Mouse (Mus musculus): ENCODE data around the gene Rnf207. TPM values are rescaled to one million over a fixed set of nuclear protein-coding genes. Genes with fewer than 3 reads are reported as not detected.

Rnf207 gene
- polyA plus RNA-seq, 1 experiment from 2014 or later = 6.9 TPM

DNA sequence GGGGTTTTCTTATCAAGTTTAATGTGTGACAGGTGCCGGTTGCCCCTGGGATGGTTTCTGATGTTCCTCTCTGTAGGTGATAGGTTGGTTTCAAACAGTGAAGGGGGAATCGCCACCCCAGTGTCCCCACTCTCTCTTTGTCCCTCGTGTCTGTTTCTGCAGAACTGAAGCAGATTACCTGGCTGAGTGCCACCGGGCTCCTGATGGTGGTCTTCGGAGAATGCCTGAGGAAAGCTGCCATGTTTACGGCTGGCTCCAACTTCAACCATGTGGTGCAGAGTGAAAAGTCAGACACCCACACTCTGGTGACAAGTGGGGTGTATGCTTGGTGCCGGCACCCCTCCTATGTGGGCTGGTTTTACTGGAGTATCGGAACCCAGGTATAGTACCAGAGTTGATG, 18.4 kb downstream of the Rnf207 start:
- Histone ChIP-seq H3K36me3 (replicated peaks; ENCODE audit: control insufficient read depth, insufficient read depth) (peaks cover 56% of the 10 kb centered on the region), H3K4me3 (replicated peaks; ENCODE audit: low read length) (no peak overlapping the region), H3K4me2 (replicated peaks) (no peak overlapping the region), H3K27me3 (ENCODE audit: control insufficient read depth, insufficient read depth, low read length) (peaks cover 7% of the 10 kb centered on the region), H3K27ac (no peak overlapping the region), H3K4me1 (replicated peaks; ENCODE audit: control insufficient read depth, insufficient read depth, low read length) (peaks cover 12% of the 10 kb centered on the region), H3K9me3 (ENCODE audit: control insufficient read depth, low read length) (no peaks in the 10 kb centered on the region), H3K9ac (no peak overlapping the region)
- DNase-seq (ENCODE audit: low spot score) = no peak
- no peak for ATAC-seq (ENCODE audit: low FRiP score)
- 85% methylated on average over 8 of the region's 8 CpGs for WGBS

DNA sequence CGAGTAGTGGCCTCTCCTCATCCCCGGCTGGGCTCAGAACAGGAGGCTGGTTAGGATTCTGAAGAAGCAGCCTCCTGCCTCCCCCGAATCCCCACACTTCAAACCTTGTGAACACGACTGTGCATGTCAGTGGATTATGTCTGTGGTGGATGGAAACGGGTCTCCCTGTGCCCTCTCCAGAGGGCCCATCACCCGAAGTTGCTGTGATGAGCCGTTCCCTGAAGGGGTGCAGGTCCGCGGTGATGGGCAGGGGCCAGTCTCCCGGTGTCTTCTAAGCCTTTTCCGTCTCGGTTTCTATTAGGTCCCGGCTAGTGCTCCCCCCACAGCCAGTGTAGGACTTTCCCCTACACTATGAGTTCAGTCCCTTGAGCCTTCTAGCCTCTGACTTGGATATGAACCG, 20.0 kb downstream of the Rnf207 start:
- Histone ChIP-seq H3K4me3 (replicated peaks; ENCODE audit: low read length) (no peak overlapping the region), H3K9me3 (ENCODE audit: control insufficient read depth, low read length) (no peaks in the 10 kb centered on the region), H3K27me3 (ENCODE audit: control insufficient read depth, insufficient read depth, low read length) (peaks cover 22% of the 10 kb centered on the region), H3K36me3 (replicated peaks; ENCODE audit: control insufficient read depth, insufficient read depth) (peaks cover 44% of the 10 kb centered on the region), H3K9ac (0 out of 2 replicates have a peak overlapping the region, but pooled peaks have one; percentile 4), H3K4me2 (replicated peaks) (no peak overlapping the region), H3K27ac (no peak overlapping the region), H3K4me1 (replicated peaks; ENCODE audit: control insufficient read depth, insufficient read depth, low read length) (peaks cover 12% of the 10 kb centered on the region)
- DNase-seq (ENCODE audit: low spot score) (no peak), ATAC-seq (ENCODE audit: low FRiP score) (no peak)
- 87% methylated on average over 14 of the region's 14 CpGs for WGBS

DNA sequence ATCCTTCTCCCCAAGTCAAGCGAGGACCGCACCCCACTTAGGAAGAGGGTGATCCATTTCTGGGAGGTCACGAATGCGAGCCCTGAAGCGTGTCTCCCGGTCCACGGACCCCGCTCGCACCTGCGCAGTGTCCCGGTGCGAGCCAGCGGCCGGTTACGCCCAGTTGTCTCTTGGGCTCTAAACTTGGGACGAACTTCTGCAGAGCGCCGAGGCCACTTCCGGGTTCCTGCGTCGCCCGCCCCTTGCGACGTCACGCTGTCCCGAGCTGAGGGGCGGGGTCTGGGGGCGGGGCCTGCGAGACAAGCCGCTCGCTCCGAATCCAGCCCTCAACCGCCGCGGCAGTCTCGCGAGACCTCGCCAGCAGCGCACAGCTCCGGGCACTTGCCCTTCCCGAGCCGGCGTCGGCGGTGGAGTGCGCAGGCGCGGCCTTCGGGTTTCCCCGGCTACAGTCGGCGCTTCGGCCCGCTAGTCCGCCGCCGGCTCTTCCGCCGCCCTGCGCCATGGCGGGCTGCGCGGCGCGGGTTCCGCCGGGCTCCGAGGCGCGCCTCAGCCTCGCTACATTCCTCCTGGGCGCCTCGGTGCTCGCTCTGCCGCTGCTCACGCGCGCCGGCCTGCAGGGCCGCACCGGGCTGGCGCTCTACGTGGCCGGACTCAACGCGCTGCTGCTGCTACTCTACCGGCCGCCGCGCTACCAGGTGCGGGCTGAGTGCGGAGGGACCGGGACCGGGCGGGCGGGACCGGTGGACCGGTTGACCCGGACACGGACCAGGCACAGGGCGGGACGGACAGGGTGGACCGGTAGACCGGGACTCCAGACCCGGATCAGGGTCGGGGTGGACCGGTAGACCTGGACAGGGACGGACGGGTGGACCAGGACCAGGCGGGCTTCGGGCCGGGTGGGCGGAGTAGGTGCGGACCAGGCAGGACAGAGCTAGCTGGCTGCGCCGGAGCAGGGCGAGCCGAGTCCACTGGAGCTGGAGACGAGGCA, 21.6 kb downstream of the Rnf207 start, which contains the start of gene Icmt:
Gene Icmt (plus strand): TSS at position 354 of the 988 bp plus-strand sequence.
- Histone ChIP-seq H3K36me3 (replicated peaks; ENCODE audit: control insufficient read depth, insufficient read depth) (peaks cover 27% of the 10 kb centered on the region), H3K9ac (peak within 1 kb of the TSS; percentile 97), H3K27ac (peak within 1 kb of the TSS; percentile 80), H3K4me2 (replicated peaks) (peak within 1 kb of the TSS; percentile 96), H3K4me3 (replicated peaks; ENCODE audit: low read length) (peak within 1 kb of the TSS; percentile 96), H3K9me3 (ENCODE audit: control insufficient read depth, low read length) (no peaks in the 10 kb centered on the region), H3K27me3 (ENCODE audit: control insufficient read depth, insufficient read depth, low read length) (peaks cover 39% of the 10 kb centered on the region), H3K4me1 (replicated peaks; ENCODE audit: control insufficient read depth, insufficient read depth, low read length) (peaks cover 22% of the 10 kb centered on the region)
- DNase-seq (ENCODE audit: low spot score) (peak; percentile 99), ATAC-seq (ENCODE audit: low FRiP score) (peak; percentile 95)
- WGBS = under 1% methylated on average over 110 of the region's 119 CpGs

DNA sequence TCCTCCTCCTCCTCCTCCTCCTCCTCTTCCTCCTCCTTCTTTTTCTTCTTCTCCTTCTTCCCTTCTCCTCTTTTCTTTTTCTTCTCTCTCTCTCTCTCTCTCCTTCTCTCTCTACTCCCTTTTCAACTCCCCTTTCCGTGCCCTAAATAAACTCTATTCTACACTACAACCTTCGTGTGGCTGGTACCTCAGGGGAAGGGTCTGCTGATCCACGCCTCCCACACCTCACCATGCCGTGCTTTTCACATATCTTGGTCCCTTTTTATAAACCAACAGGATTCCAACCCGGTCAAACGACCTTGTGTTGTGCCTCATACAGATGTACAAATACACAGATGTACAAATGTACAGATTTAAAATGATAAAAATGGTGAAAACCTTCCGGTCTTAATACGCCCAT, 22.4 kb downstream of the Rnf207 start:
- peaks cover 26% of the 10 kb centered on the region for H3K4me1 ChIP-seq (replicated peaks; ENCODE audit: control insufficient read depth, insufficient read depth, low read length)
- H3K27ac ChIP-seq = no peak overlapping the region
- ATAC-seq (ENCODE audit: low FRiP score) (no peak), DNase-seq (ENCODE audit: low spot score) (no peak)
- peak overlapping the region; percentile 50 for H3K9ac ChIP-seq
- WGBS = 20% methylated on average over 8 of the region's 8 CpGs
- H3K27me3 ChIP-seq (ENCODE audit: control insufficient read depth, insufficient read depth, low read length) = peaks cover 47% of the 10 kb centered on the region
- H3K4me3 ChIP-seq (replicated peaks; ENCODE audit: low read length) = peak overlapping the region; percentile 96
- peak overlapping the region; percentile 96 for H3K4me2 ChIP-seq (replicated peaks)
- peaks cover 19% of the 10 kb centered on the region for H3K36me3 ChIP-seq (replicated peaks; ENCODE audit: control insufficient read depth, insufficient read depth)
- H3K9me3 ChIP-seq (ENCODE audit: control insufficient read depth, low read length) = no peaks in the 10 kb centered on the region

DNA sequence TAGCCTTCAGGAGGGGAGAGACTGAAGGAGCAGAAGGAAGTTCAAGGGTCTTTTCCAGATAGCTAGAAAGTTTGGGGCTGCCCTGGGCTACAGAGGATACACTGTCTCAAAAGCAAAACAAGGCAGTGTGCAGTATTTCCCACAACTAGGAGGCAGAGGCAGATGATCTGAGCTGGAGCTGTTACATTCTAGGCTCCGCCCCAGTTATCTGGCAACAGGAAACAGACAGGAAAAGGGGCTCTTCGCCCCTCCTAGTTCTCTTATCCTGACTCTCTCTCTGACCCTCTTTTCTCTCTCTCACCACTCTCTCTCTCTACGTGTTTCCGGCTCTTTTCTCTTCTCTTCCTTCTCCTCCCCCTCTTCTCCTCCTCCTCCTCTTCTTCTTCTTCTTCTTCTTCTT, 22.9 kb downstream of the Rnf207 start:
- 54% methylated on average over 4 of the region's 4 CpGs for WGBS
- Histone ChIP-seq H3K4me1 (replicated peaks; ENCODE audit: control insufficient read depth, insufficient read depth, low read length) (peaks cover 30% of the 10 kb centered on the region), H3K4me3 (replicated peaks; ENCODE audit: low read length) (no peak overlapping the region), H3K9me3 (ENCODE audit: control insufficient read depth, low read length) (no peaks in the 10 kb centered on the region), H3K4me2 (replicated peaks) (no peak overlapping the region), H3K27me3 (ENCODE audit: control insufficient read depth, insufficient read depth, low read length) (peaks cover 52% of the 10 kb centered on the region), H3K27ac (no peak overlapping the region), H3K36me3 (replicated peaks; ENCODE audit: control insufficient read depth, insufficient read depth) (peaks cover 16% of the 10 kb centered on the region), H3K9ac (no peak overlapping the region)
- DNase-seq (ENCODE audit: low spot score) = no peak
- no peak for ATAC-seq (ENCODE audit: low FRiP score)

DNA sequence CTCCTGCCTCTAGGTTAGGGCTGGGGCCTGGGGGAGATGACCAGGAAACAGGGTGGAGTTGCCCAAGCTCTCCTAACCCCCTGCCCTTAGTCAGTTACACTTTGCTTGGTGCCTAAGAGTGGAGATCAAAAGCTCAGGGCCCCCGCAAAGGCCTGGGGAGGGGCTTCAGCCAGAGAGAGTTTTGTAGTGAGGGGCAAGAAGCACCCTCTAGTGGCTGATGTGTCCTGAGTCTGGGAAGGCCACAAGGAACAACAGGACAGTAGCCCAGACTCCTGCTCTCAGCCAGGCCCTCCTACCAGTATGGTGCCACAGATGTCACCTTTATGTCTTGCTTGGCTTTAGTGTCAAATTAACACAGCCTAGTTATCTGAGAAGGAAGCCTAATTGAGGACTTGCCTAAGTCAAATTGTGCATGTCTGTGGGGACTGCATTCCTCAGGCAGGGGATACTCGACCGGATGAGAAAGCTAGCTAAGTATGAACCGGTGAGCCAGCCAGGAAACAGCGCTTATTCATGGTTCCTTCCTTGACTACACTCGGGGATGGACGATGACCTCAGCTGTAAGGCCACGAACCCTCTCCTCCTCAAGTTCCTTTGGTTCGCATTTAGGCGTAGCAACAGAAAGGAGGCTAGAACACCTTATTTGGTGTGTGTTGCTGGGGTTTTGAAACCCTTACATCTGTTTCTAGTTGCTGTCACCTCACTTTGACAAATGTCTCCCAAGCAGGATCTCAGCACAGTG, 24.4 kb downstream of the Rnf207 start:
- peaks cover 43% of the 10 kb centered on the region for H3K4me1 ChIP-seq (replicated peaks; ENCODE audit: control insufficient read depth, insufficient read depth, low read length)
- H3K27ac ChIP-seq = no peak overlapping the region
- H3K9me3 ChIP-seq (ENCODE audit: control insufficient read depth, low read length) = no peaks in the 10 kb centered on the region
- 51% methylated on average over 10 of the region's 10 CpGs for WGBS
- H3K36me3 ChIP-seq (replicated peaks; ENCODE audit: control insufficient read depth, insufficient read depth) = no peaks in the 10 kb centered on the region
- DNase-seq (ENCODE audit: low spot score) (no peak), ATAC-seq (ENCODE audit: low FRiP score) (no peak)
- peaks cover 66% of the 10 kb centered on the region for H3K27me3 ChIP-seq (ENCODE audit: control insufficient read depth, insufficient read depth, low read length)
- H3K4me3 ChIP-seq (replicated peaks; ENCODE audit: low read length) = no peak overlapping the region
- H3K4me2 ChIP-seq (replicated peaks) = no peak overlapping the region
- 0 out of 2 replicates have a peak overlapping the region, but pooled peaks have one; percentile 4 for H3K9ac ChIP-seq

DNA sequence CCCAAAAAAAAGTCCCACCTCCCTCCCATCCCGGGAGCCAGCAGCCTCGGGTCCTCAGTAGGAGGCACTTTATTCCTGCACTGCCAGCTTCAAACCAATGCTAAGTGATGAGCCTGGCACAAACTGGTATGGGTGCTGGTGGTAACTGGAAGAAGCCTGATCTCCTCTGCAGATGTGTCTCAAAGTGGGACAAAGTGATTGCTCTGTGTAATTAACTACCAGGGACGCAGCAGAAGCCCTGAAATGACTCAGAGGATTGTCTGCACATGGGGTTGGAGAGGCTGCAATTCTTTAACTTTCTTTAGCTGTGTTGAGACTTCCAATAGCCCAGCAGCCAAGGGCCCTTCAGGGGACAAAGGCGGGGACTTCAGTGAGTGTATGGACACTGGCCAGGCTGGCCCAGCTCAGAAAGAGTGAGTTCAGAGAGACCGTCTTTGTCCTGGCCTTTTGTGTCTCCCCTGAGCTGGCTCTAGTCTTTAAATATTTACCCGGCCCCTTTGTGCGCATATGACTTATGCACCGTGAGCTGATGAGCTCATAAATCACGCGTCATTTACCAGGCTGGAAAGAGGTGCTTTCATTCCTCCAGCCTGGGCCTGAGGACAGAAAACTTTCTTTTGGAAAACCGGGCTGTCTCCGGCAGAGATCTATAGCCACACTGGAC, 26.6 kb downstream of the Rnf207 start:
- no peak overlapping the region for H3K27ac ChIP-seq
- no peaks in the 10 kb centered on the region for H3K9me3 ChIP-seq (ENCODE audit: control insufficient read depth, low read length)
- H3K4me2 ChIP-seq (replicated peaks) = no peak overlapping the region
- ATAC-seq (ENCODE audit: low FRiP score) (no peak), DNase-seq (ENCODE audit: low spot score) (no peak)
- no peaks in the 10 kb centered on the region for H3K36me3 ChIP-seq (replicated peaks; ENCODE audit: control insufficient read depth, insufficient read depth)
- 3% methylated on average over 12 of the region's 12 CpGs for WGBS
- peaks cover 83% of the 10 kb centered on the region for H3K27me3 ChIP-seq (ENCODE audit: control insufficient read depth, insufficient read depth, low read length)
- peaks cover 35% of the 10 kb centered on the region for H3K4me1 ChIP-seq (replicated peaks; ENCODE audit: control insufficient read depth, insufficient read depth, low read length)
- H3K9ac ChIP-seq = no peak overlapping the region
- no peak overlapping the region for H3K4me3 ChIP-seq (replicated peaks; ENCODE audit: low read length)

DNA sequence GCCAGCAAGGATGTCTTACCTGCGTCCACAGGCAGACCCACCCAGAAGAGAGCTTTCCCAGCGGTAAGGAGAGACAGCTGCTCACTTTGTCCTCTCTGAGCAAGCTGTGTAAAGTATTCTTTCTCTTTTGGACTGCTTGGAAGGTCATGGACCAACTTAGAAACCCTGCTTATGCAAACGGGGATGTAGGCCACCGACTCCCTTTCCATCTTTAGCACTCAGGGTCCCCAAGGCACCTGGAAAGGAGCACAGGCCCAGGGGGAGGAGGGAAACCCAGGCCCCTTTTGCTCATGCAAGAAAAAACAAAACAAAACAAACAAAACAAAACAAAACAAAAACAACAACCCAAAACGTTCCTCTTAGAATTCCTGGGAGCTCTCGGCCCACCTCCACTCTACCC, 27.2 kb downstream of the Rnf207 start, which contains the start of gene Hes3:
Gene Hes3 (minus strand): TSS at position 101 of the 400 bp plus-strand sequence.
- peak within 1 kb of the TSS; percentile 16 for H3K4me3 ChIP-seq (replicated peaks; ENCODE audit: low read length)
- no peak for ATAC-seq (ENCODE audit: low FRiP score)
- 12% methylated on average over 6 of the region's 6 CpGs for WGBS
- no peak within 1 kb of the TSS for H3K27ac ChIP-seq
- peak within 1 kb of the TSS; percentile 53 for H3K9ac ChIP-seq
- no peak for DNase-seq (ENCODE audit: low spot score)
- peaks cover 40% of the 10 kb centered on the region for H3K4me1 ChIP-seq (replicated peaks; ENCODE audit: control insufficient read depth, insufficient read depth, low read length)
- H3K9me3 ChIP-seq (ENCODE audit: control insufficient read depth, low read length) = no peaks in the 10 kb centered on the region
- H3K27me3 ChIP-seq (ENCODE audit: control insufficient read depth, insufficient read depth, low read length) = peaks cover 90% of the 10 kb centered on the region
- H3K4me2 ChIP-seq (replicated peaks) = peak within 1 kb of the TSS; percentile 59
- no peaks in the 10 kb centered on the region for H3K36me3 ChIP-seq (replicated peaks; ENCODE audit: control insufficient read depth, insufficient read depth)

Data from hindbrain, embryonic 14.5 days (tissue).